Mouse (Mus musculus): ENCODE results near the gene Prickle1. TPM values are rescaled to one million over a fixed set of nuclear protein-coding genes. Genes with fewer than 3 reads are reported as not detected.

Gene Prickle1
- total RNA-seq, 4 experiments from 2014 or later, result 67.6 to 75.5 (median 72.2) TPM

GRCm38 (mm10) chr15:93554203-93554851 is 41.4 kb downstream of the Prickle1 start:
- DNase-seq (ENCODE audit: low spot score in 2 of 2), result no peak

GRCm38 (mm10) chr15:93552169-93552568 is 43.5 kb downstream of the Prickle1 start:
- DNase-seq (ENCODE audit: low spot score in 2 of 2), result no peak

- DNase-seq (ENCODE audit: low spot score in 2 of 2), result no peak
Measured at GRCm38 (mm10) chr15:93548297-93548696, 47.4 kb downstream of the Prickle1 start.

- no peak for DNase-seq (ENCODE audit: low spot score in 2 of 2)
Measured at GRCm38 (mm10) chr15:93539415-93539814, 56.3 kb downstream of the Prickle1 start.

- DNase-seq (ENCODE audit: low spot score in 2 of 2), result no peak
Measured at GRCm38 (mm10) chr15:93538551-93539205, 57.0 kb downstream of the Prickle1 start.

- no peak for DNase-seq (ENCODE audit: low spot score in 2 of 2)
Measured at GRCm38 (mm10) chr15:93537745-93538144, 57.9 kb downstream of the Prickle1 start.

- DNase-seq (ENCODE audit: low spot score in 2 of 2), result no peak
Measured at GRCm38 (mm10) chr15:93536191-93536590, 59.5 kb downstream of the Prickle1 start.

GRCm38 (mm10) chr15:93530703-93531032 is 65.0 kb downstream of the Prickle1 start:
- no peak for DNase-seq (ENCODE audit: low spot score in 2 of 2)

GRCm38 (mm10) chr15:93529831-93530702 is 65.6 kb downstream of the Prickle1 start:
- no peak for DNase-seq (ENCODE audit: low spot score in 2 of 2)

- DNase-seq (ENCODE audit: low spot score in 2 of 2), result no peak
Measured at GRCm38 (mm10) chr15:93525305-93525917, 70.3 kb downstream of the Prickle1 start.

- DNase-seq (ENCODE audit: low spot score in 2 of 2), result no peak
Measured at GRCm38 (mm10) chr15:93521787-93522180, 73.9 kb downstream of the Prickle1 start.

GRCm38 (mm10) chr15:93521088-93521786 is 74.5 kb downstream of the Prickle1 start:
- DNase-seq (ENCODE audit: low spot score in 2 of 2), result no peak

GRCm38 (mm10) chr15:93519836-93520826 is 75.6 kb downstream of the Prickle1 start:
- no peak for DNase-seq (ENCODE audit: low spot score in 2 of 2)

GRCm38 (mm10) chr15:93518941-93519835 is 76.5 kb downstream of the Prickle1 start:
- peak; percentile 54 to 71 for DNase-seq (ENCODE audit: low spot score in 2 of 2)

- DNase-seq (ENCODE audit: low spot score in 2 of 2), result no peak
Measured at GRCm38 (mm10) chr15:93518143-93518902, 77.4 kb downstream of the Prickle1 start.

- DNase-seq (ENCODE audit: low spot score in 2 of 2), result no peak
Measured at GRCm38 (mm10) chr15:93517022-93517565, 78.6 kb downstream of the Prickle1 start.

- DNase-seq (ENCODE audit: low spot score in 2 of 2), result no peak
Measured at GRCm38 (mm10) chr15:93515316-93515715, 80.4 kb downstream of the Prickle1 start.

- DNase-seq (ENCODE audit: low spot score in 2 of 2), result no peak
Measured at GRCm38 (mm10) chr15:93513939-93514341, 81.8 kb downstream of the Prickle1 start.
